Mouse (Mus musculus) hindbrain, postnatal 0 days (tissue): ENCODE results near the gene Ccnd3. TPM values are rescaled to one million over a fixed set of nuclear protein-coding genes. Genes with fewer than 3 reads are reported as not detected.
"Not testable (repeated sequence)": the region's sequence is repeated elsewhere in the genome, so short reads cannot be mapped to it uniquely, and the experiment has no call there.

Source experiments
- ATAC-seq: fragments of 200-750 bp; cut with Nextera tagmentation; 2 replicates; pipeline ENCODE4 v1.8.0; 2017; ENCODE audit warnings: mild to moderate bottlenecking, moderate TSS enrichment, moderate library complexity
- DNase-seq: peaks from one replicate; pipeline ENCODE4 v3.0.0-alpha.2; 2015; ENCODE audit warnings: low spot score
- H3K27ac ChIP-seq: fragments of 300-500 bp; sonication (generic); 2 replicates; pipeline ENCODE4 v1.5.1; 2014; ENCODE audit warnings: mild to moderate bottlenecking
- H3K27me3 ChIP-seq: fragments of 300-500 bp; sonication (generic); 2 replicates; pipeline ENCODE4 v1.6.1; 2014; ENCODE audit warnings: low read length, mixed read lengths; ENCODE audit not compliant: insufficient read depth
- H3K36me3 ChIP-seq: fragments of 300-500 bp; sonication (generic); 2 replicates; pipeline ENCODE4 v1.6.1; 2014; ENCODE audit warnings: low read length, mixed read lengths; ENCODE audit not compliant: insufficient read depth
- H3K4me1 ChIP-seq: fragments of 300-500 bp; sonication (generic); 2 replicates; pipeline ENCODE4 v1.6.1; 2014; ENCODE audit warnings: antibody characterized with exemption, low read length, mixed read lengths; ENCODE audit not compliant: insufficient read depth
- H3K4me2 ChIP-seq: fragments of 300-500 bp; sonication (generic); 2 replicates; pipeline ENCODE4 v1.6.1; 2014; ENCODE audit warnings: low read depth, mild to moderate bottlenecking, low read length, moderate library complexity, mixed read lengths
- H3K4me3 ChIP-seq: fragments of 300-500 bp; sonication (generic); 2 replicates; pipeline ENCODE4 v1.5.1; 2014; ENCODE audit warnings: low read length
- H3K9ac ChIP-seq: fragments of 300-500 bp; sonication (generic); replicated peaks from 2 replicates; pipeline ENCODE4 v1.6.1; 2014; ENCODE audit warnings: mild to moderate bottlenecking, low read length, moderate library complexity, mixed read lengths
- H3K9me3 ChIP-seq: fragments of 300-500 bp; sonication (generic); 2 replicates; pipeline ENCODE4 v1.6.1; 2016; ENCODE audit warnings: low read length, mixed read lengths
- CTCF ChIP-seq: IDR thresholded peaks from 2 replicates; pipeline ENCODE4 v1.5.1; 2016; ENCODE audit warnings: antibody characterized with exemption, control low read depth, low read depth
- WGBS: fragments of 180-500 bp; shearing (Covaris S2); extraction: QIAGEN DNeasy Blood & Tissue Kit; methylation state at CpG from one replicate; pipeline ENCODE4 v1.1.7; 2014; 5-methylcytosine and 5-hydroxymethylcytosine counted together
- polyA plus RNA-seq: library from polyadenylated mRNA; unstranded; fragments of >200 nt; fragmentation: Nextera tagmentation; extraction: Ambion mirVana; gene quantifications from 2 replicates; pipeline ENCODE4 v1.2.1, GENCODE M21; 2015
- total RNA-seq: library from RNA; depleted of rRNA; stranded (reverse); fragments of >200 nt; gene quantifications from 2 replicates; pipeline ENCODE4 v1.2.3, GENCODE M21; 2014

Ccnd3 gene
- total and polyA plus RNA-seq, 2 experiments from 2014 or later = 63.4 to 71.5 TPM

DNA sequence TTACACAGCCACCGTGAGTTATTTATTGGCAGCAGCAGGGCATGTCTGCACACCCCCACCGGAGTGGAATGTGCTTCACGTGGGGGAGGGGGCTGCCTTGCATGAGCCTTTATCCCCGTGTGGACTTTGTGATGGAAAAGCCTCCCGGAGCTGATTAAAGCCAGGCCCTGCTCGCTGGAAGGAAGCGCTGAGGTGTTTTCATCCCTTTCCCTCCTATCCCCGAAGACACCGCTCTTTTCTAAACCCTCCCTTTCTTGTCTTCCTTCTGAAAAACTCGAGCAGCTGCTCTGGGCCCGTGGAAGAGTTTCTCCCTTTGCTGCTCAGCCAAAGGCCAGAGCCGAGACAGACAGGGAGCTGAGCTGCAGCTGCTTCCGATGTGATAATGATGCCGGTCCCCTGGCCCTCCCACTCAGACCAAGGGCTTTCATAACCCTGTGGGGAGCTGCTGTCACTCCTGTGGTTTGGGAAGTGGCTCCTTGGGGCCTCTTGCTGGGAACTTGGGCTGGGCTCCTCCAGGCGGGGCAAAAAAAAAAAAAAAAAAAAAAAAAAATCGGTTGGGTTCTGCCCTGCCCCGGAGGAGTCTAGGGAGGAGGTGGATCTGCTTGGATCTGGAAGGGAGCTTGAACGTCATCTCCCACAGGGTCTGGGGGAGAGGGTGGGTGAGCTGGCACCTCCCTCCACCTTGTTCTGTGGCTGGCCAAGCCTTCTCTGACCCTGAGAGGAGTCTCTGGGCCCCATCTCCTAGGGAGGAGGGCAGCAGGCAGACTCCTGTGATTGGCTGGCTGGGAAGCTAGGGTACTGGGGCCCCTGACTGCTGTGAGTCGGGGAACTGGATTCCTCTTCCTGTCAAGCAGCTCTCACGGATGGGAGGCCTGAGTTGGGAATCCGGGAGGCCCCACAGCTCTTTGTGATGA is 90.7 kb downstream of the Ccnd3 start:
- Histone ChIP-seq H3K4me1 (no peaks in the 10 kb centered on the region), H3K4me2 (peak overlapping the region; percentile 93), H3K9ac (peak overlapping the region; percentile 65; the same call in 1 of the 2 replicates), H3K27me3 (no peaks in the 10 kb centered on the region), H3K36me3 (peaks cover 10% of the 10 kb centered on the region; the same call in 1 of the 2 replicates), H3K4me3 (peak overlapping the region; percentile 63), H3K27ac (peak overlapping the region; percentile 72), H3K9me3 (no peaks in the 10 kb centered on the region)
- no peak for TF ChIP-seq CTCF
- ATAC-seq (peak; percentile 16; the same call in 1 of the 2 replicates), DNase-seq (peak; percentile 58)
- WGBS = 5% methylated on average over 21 of the region's 21 CpGs

DNA sequence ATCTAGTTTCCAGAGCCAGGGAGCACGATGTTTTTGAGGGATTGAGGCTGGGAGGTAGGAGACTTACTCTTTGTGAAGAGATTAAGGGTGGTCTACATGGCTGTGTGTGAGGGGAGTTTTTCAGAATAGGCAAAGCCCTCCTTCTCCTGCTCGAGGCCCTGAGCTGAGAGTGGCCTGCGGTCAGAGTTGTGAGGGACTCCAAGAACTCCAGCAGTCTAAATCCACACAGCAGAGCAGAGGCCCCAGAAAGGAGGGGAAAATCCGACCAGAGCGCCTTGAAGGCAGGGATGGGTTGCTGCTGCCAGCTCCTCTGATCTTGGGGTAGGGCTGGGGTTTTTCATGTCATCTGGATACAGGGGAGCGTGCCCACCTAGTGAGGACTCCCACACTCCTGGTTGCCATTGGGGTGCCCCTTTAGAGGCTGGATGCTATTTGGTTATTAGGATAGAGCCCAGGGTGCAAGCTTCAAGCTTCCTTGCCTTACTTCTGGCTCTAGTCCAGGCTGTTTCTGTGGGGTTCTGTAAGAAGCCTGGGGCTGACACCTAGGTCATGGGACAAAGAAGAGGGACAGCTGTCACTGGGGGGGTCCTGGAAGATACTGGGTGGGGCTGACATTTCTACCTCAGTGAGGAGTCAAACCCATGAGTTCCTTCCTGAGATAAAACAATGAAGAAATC is 91.4 kb downstream of the Ccnd3 start:
- Histone ChIP-seq H3K27ac (peak overlapping the region; percentile 72), H3K9me3 (no peaks in the 10 kb centered on the region), H3K4me2 (peak overlapping the region; percentile 93), H3K27me3 (no peaks in the 10 kb centered on the region), H3K9ac (peak overlapping the region; percentile 65; the same call in 1 of the 2 replicates), H3K4me1 (no peaks in the 10 kb centered on the region), H3K4me3 (no peak overlapping the region), H3K36me3 (peaks cover 17% of the 10 kb centered on the region)
- ATAC-seq = no peak
- WGBS = 30% methylated on average over 6 of the region's 6 CpGs
- DNase-seq = no peak
- TF ChIP-seq CTCF = no peak

DNA sequence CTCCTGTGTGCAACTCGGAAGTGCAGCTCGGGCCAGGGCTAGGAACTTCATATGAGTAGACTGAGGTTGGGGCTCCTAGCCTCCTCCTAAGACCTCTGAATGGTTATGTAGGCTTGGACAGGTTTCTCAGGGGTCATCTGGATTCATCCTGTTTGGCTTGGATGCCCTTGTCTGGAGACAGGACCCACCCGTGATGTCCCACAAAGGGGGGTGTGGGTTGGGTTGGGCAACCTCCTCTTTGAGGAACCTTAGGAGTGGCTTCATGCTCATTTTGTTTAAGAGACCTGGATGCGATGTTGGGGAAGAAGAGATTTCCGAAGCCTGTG is 92.0 kb downstream of the Ccnd3 start:
- Histone ChIP-seq H3K27me3 (no peaks in the 10 kb centered on the region), H3K36me3 (peaks cover 22% of the 10 kb centered on the region), H3K4me1 (no peaks in the 10 kb centered on the region), H3K9me3 (no peaks in the 10 kb centered on the region), H3K4me2 (0 out of 2 replicates have a peak overlapping the region, but pooled peaks have one; percentile 93), H3K4me3 (no peak overlapping the region), H3K27ac (0 out of 2 replicates have a peak overlapping the region, but pooled peaks have one; percentile 29), H3K9ac (no peak overlapping the region)
- TF ChIP-seq CTCF = no peak
- WGBS = 67% methylated on average over 5 of the region's 5 CpGs
- ATAC-seq (no peak), DNase-seq (no peak)

DNA sequence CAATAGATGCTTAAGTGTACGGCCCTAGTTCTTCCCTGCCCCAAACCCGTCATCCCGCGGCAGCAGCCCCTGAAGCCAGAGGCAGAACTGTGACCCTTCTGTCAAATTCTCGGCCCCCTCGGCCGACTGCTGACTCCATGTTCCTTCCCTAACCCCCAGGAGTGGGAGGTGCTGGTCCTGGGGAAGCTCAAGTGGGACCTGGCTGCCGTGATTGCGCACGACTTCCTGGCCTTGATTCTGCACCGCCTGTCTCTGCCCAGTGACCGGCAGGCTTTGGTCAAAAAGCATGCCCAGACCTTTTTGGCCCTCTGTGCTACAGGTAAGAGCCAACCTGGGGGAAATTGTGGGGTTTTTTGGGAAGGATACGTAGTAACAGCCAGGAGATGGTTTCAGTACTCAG is 92.4 kb downstream of the Ccnd3 start:
- Histone ChIP-seq H3K27ac (0 out of 2 replicates have a peak overlapping the region, but pooled peaks have one; percentile 29), H3K27me3 (no peaks in the 10 kb centered on the region), H3K9me3 (no peaks in the 10 kb centered on the region), H3K4me2 (no peak overlapping the region), H3K4me3 (no peak overlapping the region), H3K4me1 (no peaks in the 10 kb centered on the region), H3K9ac (no peak overlapping the region), H3K36me3 (peaks cover 27% of the 10 kb centered on the region)
- 71% methylated on average over 13 of the region's 13 CpGs for WGBS
- ATAC-seq (no peak), DNase-seq (no peak)
- TF ChIP-seq CTCF = no peak

DNA sequence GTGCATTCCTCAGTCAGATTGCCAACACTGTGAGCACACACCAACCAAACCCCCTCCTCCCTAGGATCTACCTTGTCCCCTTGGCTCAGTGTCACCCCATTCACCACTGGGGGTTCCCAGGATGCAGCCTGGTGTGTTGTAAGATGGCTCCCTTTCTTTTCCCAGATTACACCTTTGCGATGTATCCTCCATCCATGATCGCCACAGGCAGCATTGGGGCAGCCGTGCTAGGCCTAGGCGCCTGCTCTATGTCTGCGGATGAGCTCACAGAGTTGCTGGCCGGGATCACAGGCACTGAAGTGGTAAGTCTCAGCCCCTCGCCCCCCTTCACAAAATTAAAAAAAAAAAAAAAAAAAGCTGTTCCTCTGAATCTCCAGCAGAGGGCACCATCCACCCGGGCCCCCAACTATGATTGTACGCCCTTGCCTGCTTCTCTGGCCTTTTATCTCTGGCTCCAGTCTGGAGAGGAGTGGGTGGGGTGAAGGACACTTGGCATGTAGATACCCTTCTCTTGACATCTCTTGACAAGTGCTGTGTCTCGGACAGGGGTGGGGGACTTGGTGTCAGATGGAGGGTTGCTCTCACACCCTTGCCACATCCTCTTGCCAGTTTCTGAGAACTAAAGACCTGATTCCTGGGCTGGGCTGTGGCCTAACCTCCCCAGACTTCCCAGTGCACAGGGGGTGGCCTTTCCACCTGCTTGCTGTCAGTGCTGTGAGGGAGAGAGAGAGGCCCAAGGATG is 93.2 kb downstream of the Ccnd3 start:
- Histone ChIP-seq H3K27me3 (no peaks in the 10 kb centered on the region), H3K36me3 (peaks cover 27% of the 10 kb centered on the region), H3K27ac (peak overlapping the region; percentile 41; the same call in 1 of the 2 replicates), H3K9ac (no peak overlapping the region), H3K4me1 (no peaks in the 10 kb centered on the region), H3K9me3 (no peaks in the 10 kb centered on the region), H3K4me2 (no peak overlapping the region), H3K4me3 (no peak overlapping the region)
- peak; percentile 81 for TF ChIP-seq CTCF
- DNase-seq (peak; percentile 65), ATAC-seq (peak; percentile 41)
- 21% methylated on average over 10 of the region's 10 CpGs for WGBS

DNA sequence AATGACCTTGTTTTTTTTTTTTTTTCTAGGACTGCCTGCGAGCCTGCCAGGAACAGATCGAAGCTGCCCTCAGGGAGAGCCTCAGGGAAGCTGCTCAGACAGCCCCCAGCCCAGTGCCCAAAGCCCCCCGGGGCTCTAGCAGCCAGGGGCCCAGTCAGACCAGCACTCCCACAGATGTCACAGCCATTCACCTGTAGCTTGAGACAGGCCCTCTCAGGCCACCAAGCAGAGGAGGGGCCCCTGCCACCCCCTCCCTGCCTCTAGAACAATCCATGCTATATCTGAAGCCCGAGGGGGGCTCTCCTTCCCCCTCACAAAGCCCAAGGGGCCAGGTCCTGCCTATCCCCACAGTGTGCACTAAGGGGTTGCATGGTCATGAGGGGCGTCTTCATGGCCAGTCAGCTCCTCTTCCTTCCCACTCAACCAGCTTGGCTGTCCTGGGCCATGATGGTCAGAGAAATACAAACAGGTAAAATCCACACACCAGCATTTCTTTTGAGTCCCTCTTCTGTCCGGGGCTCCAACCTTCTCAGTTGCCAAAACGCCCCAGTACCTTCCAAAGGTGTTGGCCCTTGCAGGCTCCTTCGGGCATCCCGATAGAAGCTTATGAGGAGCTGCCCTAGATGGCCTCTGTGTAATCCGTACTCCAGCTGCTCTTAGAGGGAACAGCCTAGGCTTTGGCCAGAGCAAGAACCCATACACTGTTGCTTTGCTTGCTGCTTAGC is 93.9 kb downstream of the Ccnd3 start:
- H3K4me1 ChIP-seq, H3K4me3 ChIP-seq, H3K9ac ChIP-seq, DNase-seq, H3K27me3 ChIP-seq, ATAC-seq, H3K4me2 ChIP-seq, H3K9me3 ChIP-seq: not testable (repeated sequence)
- Histone ChIP-seq H3K36me3 (peaks cover 28% of the 10 kb centered on the region), H3K27ac (peak overlapping the region; percentile 41; the same call in 1 of the 2 replicates)
- 83% methylated on average over 10 of the region's 10 CpGs for WGBS
